Mouse (Mus musculus) c-Kit-positive CD71-positive TER-119-negative erythroid progenitor cells, embryonic 14.5 days (primary cell): Measurements from ENCODE around the gene Ttc3.

Experiments used
- DNase-seq: peaks from one replicate; pipeline ENCODE4 v3.0.0-alpha.2; 2013; ENCODE audit warnings: low read depth

The Ttc3 gene

GRCm38 (mm10) chr16:94507071-94507470 lies 136.7 kb downstream of the Ttc3 start:
- no peak for DNase-seq

GRCm38 (mm10) chr16:94508769-94509168 lies 138.4 kb downstream of the Ttc3 start:
- DNase-seq = no peak

GRCm38 (mm10) chr16:94509983-94510382 lies 139.6 kb downstream of the Ttc3 start:
- no peak for DNase-seq

- DNase-seq = no peak
These were observed 147.2 kb downstream of the Ttc3 start for GRCm38 (mm10) chr16:94517606-94518005.
